Mouse (Mus musculus) kidney, postnatal 25 days (tissue): ENCODE measurements around the gene Cstb.

Experiments used
- DNase-seq, 2 experiments: peaks; one replicate each; pipeline ENCODE4 v3.0.0; 2021; ENCODE audit warnings: mixed read lengths in 2 of 2

Gene Cstb

DNA sequence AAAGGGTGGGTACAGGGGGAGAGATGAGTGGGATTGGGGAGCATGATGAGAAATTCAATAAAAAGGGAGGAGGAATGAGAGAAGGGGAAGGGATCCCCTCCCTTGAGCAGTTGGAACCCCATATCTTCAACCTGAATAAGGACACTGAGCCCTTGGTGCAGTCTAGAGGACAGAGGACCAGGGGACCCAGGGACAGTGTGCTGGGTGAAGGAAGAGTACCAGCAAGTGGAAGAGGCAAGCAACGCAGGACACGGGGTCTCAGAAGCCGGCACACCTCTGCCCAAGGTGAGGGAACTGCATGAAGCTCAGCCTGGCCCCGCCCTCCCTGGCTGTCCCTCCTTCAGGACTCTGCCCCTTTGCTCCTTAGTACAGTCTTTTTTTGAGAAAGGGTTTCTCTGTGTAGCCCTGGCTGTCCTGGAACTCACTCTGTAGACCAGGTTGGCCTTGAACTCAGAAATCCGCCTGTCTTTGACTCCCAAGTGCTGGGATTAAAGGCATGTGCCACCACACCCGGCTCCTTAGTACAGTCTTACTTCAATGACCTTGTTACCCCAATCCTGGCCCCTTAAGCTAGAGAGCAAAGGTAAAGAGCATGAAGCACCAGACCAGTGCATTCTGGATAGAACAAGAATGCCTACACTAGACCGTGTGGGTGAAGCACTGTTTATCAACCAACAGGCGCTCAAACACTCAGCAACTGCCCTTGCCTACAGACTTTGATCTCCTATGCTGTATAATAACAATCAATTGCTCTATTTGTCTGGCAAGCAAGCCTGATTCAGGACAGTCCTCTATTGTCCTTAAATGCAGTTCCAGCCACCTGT, 37.7 kb downstream of the Cstb start:
- DNase-seq: peak; percentile 73 to 85

DNA sequence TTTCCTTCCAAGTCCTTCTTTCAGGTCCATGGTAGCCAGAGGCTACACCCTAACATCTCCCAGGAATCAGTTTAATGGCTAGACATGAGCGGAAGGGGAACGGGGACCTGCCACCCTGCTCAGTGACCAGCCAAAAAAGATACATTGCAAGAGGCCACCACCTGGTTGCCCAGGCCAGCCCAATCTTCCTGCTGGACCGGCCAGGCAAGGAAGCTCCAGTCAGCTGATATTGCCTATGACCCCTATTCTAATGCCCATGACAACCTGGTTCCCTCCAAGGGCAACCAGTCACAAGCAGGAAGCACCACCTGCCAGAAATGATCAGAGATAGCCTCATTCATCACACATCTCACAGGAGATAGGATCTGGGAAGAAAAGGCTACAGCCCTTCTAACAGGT, 38.3 kb downstream of the Cstb start:
- peak in 1 of 2 experiments; percentile 65 for DNase-seq

DNA sequence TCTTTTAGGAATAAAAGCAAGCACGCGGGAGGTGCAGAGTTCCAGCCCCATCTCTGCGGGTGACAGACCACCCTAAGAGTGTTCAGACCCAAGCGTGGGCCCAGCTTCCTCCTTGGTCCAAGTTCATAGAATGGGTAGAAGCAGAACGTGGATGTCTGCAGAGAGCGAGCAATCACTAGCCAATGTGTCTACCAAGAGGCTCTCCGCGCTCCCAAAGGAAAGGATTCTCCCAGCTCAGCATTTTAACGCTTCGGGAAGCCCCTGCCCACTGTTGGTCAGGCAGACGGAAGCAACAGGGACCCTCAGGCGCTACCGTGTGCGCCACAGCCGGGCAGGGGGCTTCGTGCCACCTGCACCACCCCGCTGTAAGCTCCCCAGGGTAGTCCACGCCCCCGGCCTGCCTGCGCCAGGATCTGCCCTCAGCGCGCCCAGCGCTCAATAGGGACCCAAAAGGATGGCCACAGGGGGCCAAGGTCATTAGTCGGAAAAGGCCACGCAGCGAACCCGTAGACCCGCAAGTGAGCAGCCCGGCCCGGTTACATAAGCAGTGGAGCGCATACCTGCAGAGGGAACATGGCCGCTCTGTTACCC, 38.8 kb downstream of the Cstb start:
- no peak for DNase-seq

DNA sequence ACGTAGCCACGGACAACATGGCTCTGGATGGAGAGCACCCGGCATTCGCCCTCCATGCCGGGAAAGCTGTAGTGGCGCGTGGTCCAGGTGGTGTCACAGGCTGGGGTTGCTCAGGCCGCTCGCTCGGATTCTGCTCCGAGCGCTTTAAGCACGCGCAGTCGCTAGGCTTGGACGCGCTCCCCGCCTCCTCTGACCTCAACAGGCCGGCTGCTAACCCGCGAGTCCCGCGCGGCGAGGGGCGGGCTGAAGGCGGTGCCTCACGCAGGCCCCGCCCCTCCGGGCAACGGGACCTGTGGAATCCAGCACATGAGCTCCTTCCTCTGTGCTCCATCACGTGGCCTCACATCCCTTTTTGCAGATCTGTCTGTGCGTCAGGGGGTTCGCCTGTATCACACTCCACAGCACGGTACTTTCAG, 39.3 kb downstream of the Cstb start, which contains the start of gene Pdxk:
TSS of gene Pdxk (minus strand) at position 184 of the 416 bp plus-strand sequence.
- DNase-seq: peak; percentile 94 to 98

DNA sequence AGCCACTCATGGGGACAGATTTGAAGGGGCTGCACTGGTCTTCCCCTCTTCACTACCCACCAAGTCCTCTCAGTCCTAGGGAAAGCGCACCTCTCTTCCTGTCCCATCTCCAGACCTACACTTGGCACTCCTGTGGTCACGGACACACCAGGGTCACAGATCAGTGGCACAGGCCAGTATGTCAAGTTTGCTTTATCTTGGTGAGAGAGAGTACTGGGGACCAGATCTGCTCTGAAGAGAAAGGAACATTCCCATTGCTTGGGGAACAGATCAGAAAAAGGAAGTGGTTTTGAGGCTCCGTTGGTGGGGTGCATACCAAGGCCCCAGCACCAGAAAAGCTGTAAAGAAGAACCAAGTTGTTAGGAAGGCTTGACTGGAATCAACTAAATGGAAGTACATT, 40.0 kb downstream of the Cstb start:
- DNase-seq: no peak

DNA sequence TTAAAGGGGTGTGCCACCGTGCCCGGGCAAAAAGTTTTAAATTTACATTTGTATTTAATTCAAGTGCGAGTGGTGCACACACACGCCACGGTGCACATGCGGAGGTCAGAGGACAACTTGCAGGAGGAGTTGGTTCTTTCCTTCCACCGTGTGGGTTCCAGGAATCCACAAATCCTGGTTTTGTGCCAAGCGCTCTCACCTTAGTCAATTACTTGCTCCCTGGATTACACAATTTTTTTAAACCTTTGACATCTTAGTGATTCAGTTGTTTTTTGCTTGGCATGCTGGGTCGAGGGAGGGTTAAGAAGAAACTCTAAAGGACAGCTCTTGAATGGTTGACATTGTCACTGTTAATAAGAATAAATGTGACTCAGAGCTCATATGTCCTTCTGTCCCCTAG, 41.2 kb downstream of the Cstb start:
- DNase-seq: peak; percentile 83 to 88

DNA sequence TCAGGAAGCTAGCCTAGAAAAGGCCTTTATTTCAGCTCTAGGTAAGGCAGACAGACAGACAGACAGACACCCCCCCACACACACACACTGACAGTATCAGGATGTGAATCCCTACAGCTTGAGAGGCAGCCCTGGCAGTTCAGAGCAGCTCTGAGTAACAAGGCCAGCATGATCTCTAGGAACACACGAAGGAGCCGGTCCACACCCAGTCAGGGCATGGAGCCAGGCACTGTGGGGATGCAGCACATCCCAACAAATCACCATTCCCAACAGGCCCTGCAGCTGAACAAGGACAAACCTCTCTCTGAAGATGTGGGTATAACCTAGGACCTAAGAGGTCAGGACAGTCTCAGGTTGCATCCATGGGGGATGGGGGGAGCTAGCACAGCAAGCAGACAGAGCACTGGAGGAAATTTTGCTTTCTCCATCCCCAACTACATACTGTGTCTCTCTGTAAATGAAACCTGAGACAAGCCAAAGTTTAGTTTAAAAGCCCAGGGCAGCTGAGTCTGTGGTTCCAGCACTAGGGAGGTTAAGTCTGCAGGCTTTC, 42.4 kb downstream of the Cstb start:
- DNase-seq: peak in 1 of 2 experiments; percentile 41

DNA sequence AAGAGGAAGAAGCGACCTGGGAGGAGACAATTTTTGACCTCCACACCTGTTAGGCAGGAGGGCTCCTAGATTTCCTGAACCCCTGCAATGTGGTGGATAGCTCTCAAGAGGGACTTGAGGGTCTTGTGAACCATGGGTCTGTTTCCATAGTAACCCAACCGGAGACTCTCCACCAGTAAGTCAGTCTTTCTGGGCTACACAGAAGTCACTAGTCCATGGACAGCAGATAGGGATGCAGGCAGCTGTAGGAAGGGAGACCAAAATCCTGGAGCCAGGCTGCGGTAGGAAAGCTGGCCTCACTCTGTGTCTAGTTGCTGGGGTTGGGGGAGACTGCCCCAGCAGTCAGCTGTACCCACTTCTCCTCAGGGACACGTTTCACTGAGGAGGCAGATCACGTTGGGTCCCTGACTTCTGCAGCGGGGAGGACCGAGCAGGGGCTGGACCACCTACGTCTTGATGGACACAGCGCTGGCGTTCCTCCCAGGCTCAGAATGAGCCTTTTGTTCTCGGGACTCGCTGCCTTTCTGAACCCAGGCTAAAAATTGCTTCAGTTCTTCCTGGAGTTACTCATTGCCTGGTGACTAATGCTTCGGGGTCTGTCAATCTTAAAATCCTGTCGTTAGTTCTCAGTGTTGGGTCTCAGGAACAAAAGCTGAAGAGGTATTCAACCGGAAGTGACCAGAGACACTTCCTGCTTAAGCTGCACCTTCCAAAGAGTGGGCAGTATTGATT, 45.3 kb downstream of the Cstb start:
- no peak for DNase-seq

DNA sequence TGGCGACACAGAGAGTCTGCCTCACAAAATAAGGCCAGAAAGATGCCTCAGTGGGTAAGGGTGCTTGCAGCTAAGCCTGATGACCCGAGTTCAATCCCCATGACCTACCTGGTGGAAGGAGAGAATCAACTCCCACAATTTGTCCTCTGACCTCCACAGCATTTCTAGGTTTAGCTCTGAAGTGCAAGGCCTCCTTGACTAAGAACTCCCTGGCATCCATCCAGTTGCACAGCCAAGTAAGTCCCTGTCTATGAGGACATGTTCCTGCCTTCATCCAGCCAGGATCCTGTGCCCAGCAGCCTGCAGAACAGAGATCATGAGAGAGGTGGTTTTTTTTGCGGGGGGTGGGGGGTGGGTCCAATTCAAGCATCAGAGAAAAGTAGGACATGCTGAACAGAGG, 46.6 kb downstream of the Cstb start:
- DNase-seq: peak in 1 of 2 experiments; percentile 51

DNA sequence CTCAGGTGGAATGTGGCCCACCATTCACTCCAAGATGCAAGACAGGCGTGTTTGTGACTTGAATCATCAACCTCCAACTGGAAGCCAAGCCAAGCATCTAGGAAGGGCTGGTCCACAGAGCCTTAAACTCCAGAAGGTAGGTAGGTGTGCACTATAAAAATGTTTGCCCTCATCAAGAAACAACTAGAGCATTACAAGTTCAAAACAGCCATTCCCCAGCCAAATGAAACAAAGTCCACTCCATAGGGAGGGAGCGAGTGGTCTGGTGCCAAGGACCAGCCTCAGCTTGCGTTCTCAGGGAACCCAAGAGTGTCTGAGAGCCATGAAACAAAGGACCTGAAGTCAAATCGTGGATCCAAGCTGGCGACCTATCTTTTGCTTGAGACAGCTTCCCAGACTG, 48.0 kb downstream of the Cstb start:
- DNase-seq: peak; percentile 51 to 73

DNA sequence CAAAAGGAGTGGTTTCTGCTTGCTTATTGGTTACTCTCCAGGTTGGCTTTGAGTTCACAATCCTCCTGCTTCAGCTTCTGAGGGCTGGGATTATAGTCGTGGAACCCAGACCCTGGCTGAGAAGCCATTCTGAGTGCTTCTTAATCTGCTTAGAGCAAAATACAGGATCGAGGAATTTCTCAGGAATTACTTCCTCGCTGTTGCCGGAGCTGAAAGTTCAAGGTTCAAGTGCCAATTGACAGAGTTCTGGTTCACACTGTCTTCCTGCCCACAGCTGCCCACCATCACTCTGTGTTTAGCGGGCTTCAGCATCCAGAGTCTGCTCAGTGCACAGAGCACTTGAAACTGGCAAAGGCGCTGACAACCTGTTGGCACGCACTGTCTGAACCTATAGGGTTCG, 49.3 kb downstream of the Cstb start:
- peak in 1 of 2 experiments; percentile 31 for DNase-seq

DNA sequence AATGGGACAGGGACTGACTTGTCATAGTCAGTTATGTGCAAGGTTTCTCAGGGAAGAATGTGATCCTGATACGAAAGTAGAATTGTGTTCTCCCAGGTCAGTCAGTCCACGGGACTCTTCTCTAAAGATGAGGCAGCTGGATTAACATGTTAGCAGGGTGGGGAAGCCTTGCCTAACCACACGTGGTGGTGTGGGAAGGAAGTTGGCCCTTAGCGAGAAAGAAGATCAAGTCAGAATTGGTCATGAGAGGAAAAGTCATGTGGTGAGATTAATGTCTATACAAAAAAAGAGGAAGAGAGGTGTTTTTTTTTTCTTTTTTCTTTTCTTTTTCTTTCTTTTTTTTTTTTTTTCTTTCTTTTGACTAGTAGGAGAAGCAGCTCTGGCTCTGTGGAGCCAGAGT, 51.4 kb downstream of the Cstb start:
- no peak for DNase-seq
